Mouse (Mus musculus) layer of hippocampus, adult 8-10 months (tissue): ENCODE measurements at regions not wholly inside any gene's neighbourhood (a gene's known extent, or its start where the extent isn't known, plus 50 kb on each side); places are given as distances from the start of the nearest gene placed in this dataset.
"Not testable (repeated sequence)": the region's sequence is repeated elsewhere in the genome, so short reads cannot be mapped to it uniquely, and the experiment has no call there.

Experiments used
- DNase-seq, 2 experiments: peaks; one replicate each; pipeline ENCODE4 v3.0.0; 2022; ENCODE audit warnings: low spot score in 2 of 2

DNA sequence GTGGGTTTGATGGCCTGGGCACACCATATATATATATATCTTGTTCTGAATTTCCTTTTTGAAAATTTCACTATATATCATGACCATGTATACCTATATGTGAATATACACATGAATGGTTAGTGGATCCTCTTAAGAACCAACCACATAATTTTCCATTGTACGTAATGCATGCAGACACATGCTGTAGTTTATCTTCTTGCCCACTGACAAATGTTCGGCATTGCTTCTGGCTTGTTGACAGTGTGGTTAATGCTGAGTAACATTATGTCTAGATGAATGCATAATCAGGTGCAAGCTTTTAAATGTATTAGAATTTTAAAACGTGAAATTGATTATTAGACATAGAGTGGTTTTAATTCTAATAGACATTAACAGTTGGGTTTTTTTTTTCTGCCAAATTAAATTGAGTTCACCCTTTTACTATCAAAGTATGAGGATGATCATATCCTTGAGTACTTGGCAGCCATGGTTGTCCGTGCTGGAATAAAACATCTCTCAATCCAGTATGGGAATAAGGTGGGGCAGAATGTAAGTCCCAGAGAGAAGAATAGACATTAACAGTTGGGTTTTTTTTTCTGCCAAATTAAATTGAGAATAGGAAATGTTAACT is 110.3 kb downstream of the A730009L09Rik start:
- DNase-seq: no peak

GRCm38 (mm10) chr16:84627052-84627451 is 108.5 kb downstream of the Mrpl39 start:
- no peak for DNase-seq

- DNase-seq: no peak
Observed at GRCm38 (mm10) chr16:84629868-84630267, 105.7 kb downstream of the Mrpl39 start.

DNA sequence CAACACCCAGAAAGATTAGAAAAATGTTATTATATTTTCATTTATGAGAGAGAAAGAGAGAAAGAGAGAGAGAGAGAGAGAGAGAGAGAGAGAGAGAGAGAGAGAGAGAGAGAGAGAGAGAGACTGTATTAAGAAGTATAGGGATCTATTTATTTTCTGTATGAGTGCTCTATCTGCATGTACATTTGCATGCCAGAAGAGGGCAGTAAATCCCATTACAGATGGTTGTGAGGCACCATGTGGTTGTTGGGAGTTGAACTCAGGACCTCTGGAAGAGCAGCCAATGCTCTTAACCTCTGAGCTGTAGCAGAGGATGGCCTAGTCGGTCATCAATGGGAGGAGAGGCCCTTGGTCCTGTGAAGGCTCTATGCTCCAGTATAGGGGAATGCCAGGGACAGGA is 91.1 kb downstream of the Mrpl39 start:
- not testable (repeated sequence) for DNase-seq

DNA sequence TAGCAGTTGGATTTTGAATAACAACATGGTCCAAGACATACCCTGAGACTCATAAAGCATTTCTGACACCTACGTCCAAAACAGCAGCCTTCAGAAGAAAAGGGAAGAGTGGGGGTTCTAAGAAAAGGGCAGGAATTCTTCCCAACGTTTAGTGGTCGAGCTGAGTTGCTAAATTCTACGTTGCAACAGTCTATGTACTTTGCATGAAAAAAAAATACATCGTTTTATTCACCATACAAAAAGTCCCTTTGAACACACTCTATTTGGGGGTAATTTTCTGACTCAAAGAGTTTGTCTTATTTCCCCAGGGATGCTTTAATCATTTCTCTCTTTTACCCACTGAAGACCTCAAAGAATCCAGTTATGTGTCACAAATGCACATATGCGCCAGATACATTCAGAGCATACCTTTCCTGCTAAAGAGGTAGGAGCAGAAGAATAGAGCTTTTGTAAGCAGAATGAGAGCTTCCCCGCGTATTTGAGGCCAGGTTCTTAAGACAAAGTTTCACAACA is 89.3 kb downstream of the Mrpl39 start:
- DNase-seq: no peak

- DNase-seq: no peak
Observed at GRCm38 (mm10) chr16:84650646-84651045, 84.9 kb downstream of the Mrpl39 start.

- DNase-seq: no peak
Observed at GRCm38 (mm10) chr16:84653873-84654272, 81.7 kb downstream of the Mrpl39 start.

DNA sequence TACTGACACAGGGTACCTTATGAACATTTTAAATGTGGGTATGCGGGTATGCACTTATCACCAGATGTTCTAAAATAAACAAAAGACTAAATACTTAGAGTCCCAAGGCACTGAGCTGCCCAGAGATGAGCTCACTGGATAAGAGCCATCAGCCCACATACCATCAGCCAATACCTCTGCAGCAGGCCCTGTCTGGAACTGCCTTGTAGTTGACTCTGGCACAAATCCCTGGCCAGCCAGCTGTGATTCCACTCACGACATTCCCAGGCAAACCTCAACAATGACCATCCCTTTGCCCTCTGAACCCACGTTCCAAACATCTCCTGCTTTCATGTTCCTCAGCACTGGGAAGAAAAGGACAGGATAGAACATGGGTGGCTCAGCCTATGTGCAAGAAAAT is 73.7 kb downstream of the Mrpl39 start:
- DNase-seq: no peak

- no peak for DNase-seq
Observed at GRCm38 (mm10) chr16:84663581-84663980, 72.0 kb downstream of the Mrpl39 start.
